Mouse (Mus musculus): ENCODE data around the gene Tmem182. TPM values are rescaled to one million over a fixed set of nuclear protein-coding genes. Genes with fewer than 3 reads are reported as not detected.

Gene Tmem182
- polyA plus RNA-seq (2012; fragmentation: generic; extraction: Trizol), result 0.35 TPM
- long read RNA-seq, experiment 1, partial matches to known transcripts, result 1 of 4 reads
- long read RNA-seq, experiment 1, other reads (novel, unspliced or antisense), result 1 of 4 reads
- long read RNA-seq, experiment 2, partial matches to known transcripts, result 0 of 1 reads
- long read RNA-seq, experiment 2, other reads (novel, unspliced or antisense), result 1 of 1 reads

DNA sequence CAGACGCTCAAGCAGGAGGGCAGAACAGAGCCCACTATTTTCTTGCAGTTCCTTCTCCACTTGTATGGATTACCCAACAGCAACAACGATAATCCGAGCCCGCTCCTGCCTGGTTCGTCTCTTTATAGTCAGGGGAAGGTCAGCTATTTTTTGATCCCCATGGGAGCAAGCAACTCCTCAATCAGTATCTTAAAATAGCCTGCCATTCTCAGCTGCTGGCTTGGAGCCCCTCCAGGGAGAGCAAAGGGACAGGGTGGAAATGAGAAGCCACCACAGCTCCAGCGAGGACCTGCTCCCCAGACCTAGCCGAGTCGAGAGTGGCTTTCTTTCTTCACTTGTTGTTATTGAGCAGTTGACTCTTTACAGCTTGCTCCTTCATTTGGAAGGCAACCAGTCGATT, at the start of gene Tmem182:
Gene Tmem182 (plus strand): TSS at position 251 of the 400 bp plus-strand sequence.
- H3ac ChIP-seq (ENCODE audit: control insufficient read depth, insufficient read length, low read depth), result no peak within 1 kb of the TSS
- H3K79me2 ChIP-seq (ENCODE audit: control insufficient read depth, insufficient read depth), result no peaks in the 10 kb centered on the region
- no peaks in the 10 kb centered on the region for H3K79me3 ChIP-seq (ENCODE audit: low read depth)
- no peak for TF ChIP-seq CEBPB (IDR thresholded peaks at IDR 0.05; ENCODE audit: low read depth)
- no peak for TF ChIP-seq MAX (IDR thresholded peaks at IDR 0.05)
- no peaks in the 10 kb centered on the region for H3K36me3 ChIP-seq (ENCODE audit: control insufficient read depth, insufficient read depth)
- no peak within 1 kb of the TSS for H3K4me3 ChIP-seq (ENCODE audit: insufficient read depth, poor library complexity, severe bottlenecking)
- H3K27me3 ChIP-seq (ENCODE audit: control insufficient read depth, insufficient read depth, insufficient read length), result no peaks in the 10 kb centered on the region

DNA sequence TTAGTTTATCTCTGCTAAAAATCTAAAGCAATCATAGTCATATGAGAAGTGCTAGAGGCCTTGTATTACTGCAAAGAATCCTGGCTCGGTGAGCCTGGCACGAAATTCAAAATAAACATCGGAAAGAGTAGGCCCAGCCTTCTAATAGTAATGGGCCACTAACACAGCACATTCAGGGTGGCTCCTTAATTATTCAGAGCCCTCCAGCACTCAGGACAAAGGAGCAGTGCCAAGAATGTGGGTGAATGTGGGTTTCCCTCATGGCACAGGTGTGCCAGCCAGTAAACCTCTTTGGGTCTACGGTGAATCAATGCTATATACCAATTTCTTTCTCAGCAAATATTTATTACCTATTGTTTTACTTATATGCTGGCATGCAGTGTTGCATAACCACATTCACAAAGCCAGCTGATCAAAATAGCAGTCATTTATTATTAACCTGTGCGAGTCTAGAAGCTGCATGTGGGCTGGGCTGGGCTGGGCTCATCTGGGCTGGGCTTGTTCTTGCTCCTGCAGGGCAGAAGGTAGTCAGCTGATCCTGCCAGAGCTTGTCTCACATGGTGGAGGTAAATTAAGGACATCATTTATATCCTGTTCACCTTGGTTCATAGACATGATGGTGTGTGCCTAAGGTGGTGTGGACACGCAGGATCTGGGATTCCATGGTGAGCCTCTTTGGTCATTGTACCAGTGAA, 45.5 kb upstream of the Tmem182 start:
- no peak overlapping the region for H3ac ChIP-seq (ENCODE audit: control insufficient read depth, insufficient read length, low read depth)
- H3K4me3 ChIP-seq (ENCODE audit: insufficient read depth, poor library complexity, severe bottlenecking), result no peak overlapping the region
- H3K79me2 ChIP-seq (ENCODE audit: control insufficient read depth, insufficient read depth), result no peaks in the 10 kb centered on the region
- TF ChIP-seq CTCF (IDR thresholded peaks at IDR 0.05; ENCODE audit: control insufficient read depth, insufficient read depth, insufficient read length) (no peak), MYOG (IDR thresholded peaks at IDR 0.05; ENCODE audit: control insufficient read depth, extremely low read depth, insufficient read length) (no peak), CEBPB (IDR thresholded peaks at IDR 0.05; ENCODE audit: low read depth) (no peak), MAX (IDR thresholded peaks at IDR 0.05) (no peak), FOSL1 (IDR thresholded peaks at IDR 0.05; ENCODE audit: insufficient read depth, low read length, poor library complexity, severe bottlenecking) (no peak)
- H3K79me3 ChIP-seq (ENCODE audit: low read depth), result no peaks in the 10 kb centered on the region
- H3K36me3 ChIP-seq (ENCODE audit: control insufficient read depth, insufficient read depth), result no peaks in the 10 kb centered on the region
- H3K27me3 ChIP-seq (ENCODE audit: control insufficient read depth, insufficient read depth, insufficient read length), result no peaks in the 10 kb centered on the region

DNA sequence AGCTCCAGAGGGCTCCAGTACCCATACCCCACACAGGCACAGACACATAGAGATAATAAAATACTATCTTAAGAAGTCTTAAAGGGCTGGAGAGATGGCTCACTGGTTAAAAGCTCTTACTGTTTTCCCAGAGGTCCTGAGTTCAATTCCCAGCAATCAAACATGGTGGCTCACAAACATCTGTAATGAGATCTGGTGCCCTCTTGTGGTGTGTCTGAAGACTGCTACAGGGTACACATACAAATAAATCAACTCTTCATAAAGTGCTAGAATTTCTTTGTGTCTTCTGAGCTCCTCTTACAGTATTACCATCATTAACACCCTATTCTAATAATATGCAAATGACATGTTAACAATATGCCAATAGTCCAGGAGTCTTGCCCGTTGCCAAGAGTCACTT, 41.4 kb upstream of the Tmem182 start:
- H3K36me3 ChIP-seq (ENCODE audit: control insufficient read depth, insufficient read depth), result no peaks in the 10 kb centered on the region
- no peak overlapping the region for H3ac ChIP-seq (ENCODE audit: control insufficient read depth, insufficient read length, low read depth)
- no peaks in the 10 kb centered on the region for H3K79me2 ChIP-seq (ENCODE audit: control insufficient read depth, insufficient read depth)
- H3K79me3 ChIP-seq (ENCODE audit: low read depth), result no peaks in the 10 kb centered on the region
- H3K4me3 ChIP-seq (ENCODE audit: insufficient read depth, poor library complexity, severe bottlenecking), result no peak overlapping the region
- TF ChIP-seq FOSL1 (IDR thresholded peaks at IDR 0.05; ENCODE audit: insufficient read depth, low read length, poor library complexity, severe bottlenecking) (no peak), CEBPB (IDR thresholded peaks at IDR 0.05; ENCODE audit: low read depth) (no peak), MYOG (IDR thresholded peaks at IDR 0.05; ENCODE audit: control insufficient read depth, extremely low read depth, insufficient read length) (no peak), MAX (IDR thresholded peaks at IDR 0.05) (no peak), MYOD1 (IDR thresholded peaks at IDR 0.05; ENCODE audit: control insufficient read depth, insufficient read length, low read depth) (no peak), USF1 (IDR thresholded peaks at IDR 0.05; ENCODE audit: low read depth) (no peak), CTCF (IDR thresholded peaks at IDR 0.05; ENCODE audit: control insufficient read depth, insufficient read depth, insufficient read length) (no peak)
- no peaks in the 10 kb centered on the region for H3K27me3 ChIP-seq (ENCODE audit: control insufficient read depth, insufficient read depth, insufficient read length)

DNA sequence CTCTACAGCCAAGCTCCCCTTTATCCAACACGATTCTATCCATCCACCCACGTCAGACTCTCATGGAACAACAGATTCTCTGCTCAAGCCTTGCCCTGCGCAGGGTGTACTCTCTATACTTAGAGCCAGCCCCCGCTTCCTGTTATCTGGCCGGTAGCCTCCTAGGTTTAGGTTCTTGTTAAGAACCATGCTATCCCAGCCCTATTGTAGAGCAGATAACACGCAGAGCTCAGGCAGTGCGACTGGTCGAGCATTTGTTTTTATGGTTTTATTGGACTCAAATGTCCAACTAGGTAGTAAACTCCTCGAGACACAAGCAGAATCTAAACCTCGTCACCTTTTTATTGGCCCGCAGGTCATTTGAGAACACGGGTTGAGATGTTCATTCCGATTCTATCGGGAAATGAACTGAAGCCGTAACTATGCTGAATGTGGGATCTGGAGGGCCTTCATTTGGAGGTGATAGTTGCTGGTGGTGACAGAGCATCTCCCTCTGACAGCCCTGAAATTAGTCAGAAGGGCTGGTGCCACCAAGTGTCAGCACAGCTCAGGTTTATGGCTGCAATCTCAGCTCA, 40.6 kb upstream of the Tmem182 start:
- Histone ChIP-seq H3K27me3 (ENCODE audit: control insufficient read depth, insufficient read depth, insufficient read length) (no peaks in the 10 kb centered on the region), H3ac (ENCODE audit: control insufficient read depth, insufficient read length, low read depth) (no peak overlapping the region), H3K4me3 (ENCODE audit: insufficient read depth, poor library complexity, severe bottlenecking) (no peak overlapping the region), H3K79me3 (ENCODE audit: low read depth) (no peaks in the 10 kb centered on the region), H3K36me3 (ENCODE audit: control insufficient read depth, insufficient read depth) (no peaks in the 10 kb centered on the region), H3K79me2 (ENCODE audit: control insufficient read depth, insufficient read depth) (no peaks in the 10 kb centered on the region)
- TF ChIP-seq MYOG (IDR thresholded peaks at IDR 0.05; ENCODE audit: control insufficient read depth, extremely low read depth, insufficient read length) (no peak), CEBPB (IDR thresholded peaks at IDR 0.05; ENCODE audit: low read depth) (no peak), USF1 (IDR thresholded peaks at IDR 0.05; ENCODE audit: low read depth) (no peak), MAX (IDR thresholded peaks at IDR 0.05) (no peak), MYOD1 (IDR thresholded peaks at IDR 0.05; ENCODE audit: control insufficient read depth, insufficient read length, low read depth) (no peak), CTCF (IDR thresholded peaks at IDR 0.05; ENCODE audit: control insufficient read depth, insufficient read depth, insufficient read length) (no peak), FOSL1 (IDR thresholded peaks at IDR 0.05; ENCODE audit: insufficient read depth, low read length, poor library complexity, severe bottlenecking) (no peak)

DNA sequence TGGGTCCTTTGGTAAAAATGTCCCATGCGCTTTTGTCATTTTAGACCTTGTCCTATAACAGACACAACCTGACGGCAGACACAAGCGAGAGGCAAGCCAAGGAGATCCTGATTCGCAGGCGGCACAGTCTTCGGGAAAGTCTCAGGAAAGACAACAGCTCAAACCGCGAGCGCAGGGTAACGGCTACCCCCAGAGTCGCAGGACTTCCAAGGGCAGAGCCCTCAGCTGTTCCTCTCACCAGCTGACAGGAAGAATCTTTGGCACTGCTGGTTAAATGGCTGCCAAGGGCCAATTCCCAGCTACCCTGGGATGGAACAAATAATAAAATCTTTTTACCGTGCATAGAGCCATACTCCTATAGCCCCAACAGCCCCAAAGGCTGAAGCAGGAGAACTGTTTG, 39.9 kb upstream of the Tmem182 start:
- no peak for TF ChIP-seq MAX (IDR thresholded peaks at IDR 0.05)
- TF ChIP-seq CEBPB (IDR thresholded peaks at IDR 0.05; ENCODE audit: low read depth), result no peak
- Histone ChIP-seq H3K79me2 (ENCODE audit: control insufficient read depth, insufficient read depth) (no peaks in the 10 kb centered on the region), H3K4me3 (ENCODE audit: insufficient read depth, poor library complexity, severe bottlenecking) (no peak overlapping the region), H3ac (ENCODE audit: control insufficient read depth, insufficient read length, low read depth) (no peak overlapping the region), H3K36me3 (ENCODE audit: control insufficient read depth, insufficient read depth) (no peaks in the 10 kb centered on the region), H3K27me3 (ENCODE audit: control insufficient read depth, insufficient read depth, insufficient read length) (no peaks in the 10 kb centered on the region), H3K79me3 (ENCODE audit: low read depth) (no peaks in the 10 kb centered on the region)

DNA sequence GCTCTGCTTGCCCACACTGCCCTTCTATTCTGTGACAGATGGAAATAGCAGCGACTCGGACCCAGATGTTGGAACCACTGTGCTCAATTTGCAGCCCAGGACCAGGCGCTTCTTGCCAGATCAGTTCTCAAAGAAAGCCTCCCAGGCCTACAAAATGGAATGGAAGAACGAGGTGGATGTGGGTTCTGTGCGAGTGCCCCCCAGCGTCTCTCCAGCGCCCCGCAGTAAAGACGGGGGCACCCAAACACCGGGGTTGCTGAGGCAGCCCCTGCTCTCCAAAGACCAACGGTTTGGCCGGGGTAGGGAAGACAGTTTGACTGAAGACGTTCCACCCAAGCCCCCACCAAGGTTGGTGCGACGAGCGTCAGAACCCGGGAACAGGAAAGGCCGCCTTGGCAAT, 37.8 kb upstream of the Tmem182 start:
- Histone ChIP-seq H3K4me3 (ENCODE audit: insufficient read depth, poor library complexity, severe bottlenecking) (no peak overlapping the region), H3K79me3 (ENCODE audit: low read depth) (no peaks in the 10 kb centered on the region), H3K36me3 (ENCODE audit: control insufficient read depth, insufficient read depth) (no peaks in the 10 kb centered on the region), H3K79me2 (ENCODE audit: control insufficient read depth, insufficient read depth) (no peaks in the 10 kb centered on the region), H3K27me3 (ENCODE audit: control insufficient read depth, insufficient read depth, insufficient read length) (no peaks in the 10 kb centered on the region), H3ac (ENCODE audit: control insufficient read depth, insufficient read length, low read depth) (no peak overlapping the region)
- TF ChIP-seq MYOD1 (IDR thresholded peaks at IDR 0.05; ENCODE audit: control insufficient read depth, insufficient read length, low read depth) (no peak), CTCF (IDR thresholded peaks at IDR 0.05; ENCODE audit: control insufficient read depth, insufficient read depth, insufficient read length) (no peak), FOSL1 (IDR thresholded peaks at IDR 0.05; ENCODE audit: insufficient read depth, low read length, poor library complexity, severe bottlenecking) (no peak), MAX (IDR thresholded peaks at IDR 0.05) (no peak), MYOG (IDR thresholded peaks at IDR 0.05; ENCODE audit: control insufficient read depth, extremely low read depth, insufficient read length) (no peak), USF1 (IDR thresholded peaks at IDR 0.05; ENCODE audit: low read depth) (no peak), CEBPB (IDR thresholded peaks at IDR 0.05; ENCODE audit: low read depth) (no peak)
